Mouse (Mus musculus) brain, embryonic 18.5 days (tissue): Measurements from ENCODE around the gene Mfsd13b.
"Not testable (repeated sequence)": the region's sequence is repeated elsewhere in the genome, so short reads cannot be mapped to it uniquely, and the experiment has no call there.

Experiments used
- DNase-seq: peaks from one replicate; pipeline ENCODE4 v3.0.0-alpha.2; 2012; ENCODE audit warnings: low read depth, low spot score

Mfsd13b gene

DNA sequence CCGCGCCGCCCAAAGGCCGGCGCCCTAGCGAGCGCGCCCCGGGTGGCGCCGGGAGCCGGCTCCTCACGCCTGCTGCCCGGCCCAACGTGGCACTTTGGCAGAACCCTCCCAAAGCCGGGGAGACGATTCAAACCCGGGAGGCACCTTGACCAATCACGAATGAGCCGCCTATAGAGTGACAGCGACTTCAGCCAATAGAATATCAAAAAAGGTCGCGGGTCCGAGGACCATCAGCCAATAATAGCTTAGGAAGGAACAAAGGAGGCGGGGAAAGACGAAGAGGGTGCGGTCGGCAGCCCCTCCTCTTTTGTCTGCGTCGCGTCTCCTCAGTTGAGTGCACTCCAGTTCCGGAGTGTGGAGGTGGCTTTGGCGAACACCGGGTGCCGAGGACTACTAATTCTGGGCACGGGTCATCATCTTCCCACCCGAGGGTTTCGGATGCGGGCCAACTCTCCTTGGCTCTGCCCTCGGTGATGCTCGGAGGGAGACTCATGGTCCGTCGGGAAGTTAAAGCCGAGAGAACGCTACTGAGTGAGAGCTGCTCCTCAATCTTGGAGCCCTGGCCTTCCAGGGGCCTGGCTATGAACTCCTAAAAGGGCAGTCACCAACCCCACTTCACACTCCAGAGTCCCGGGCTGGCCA, at the start of gene Mfsd13b, which contains the start of gene Cdr2:
Gene Mfsd13b (plus strand): TSS at position 310 of the 642 bp plus-strand sequence.
Gene Cdr2 (minus strand): TSS at position 113 of the 642 bp plus-strand sequence.
- peak; percentile 94 for DNase-seq

- no peak for DNase-seq
These were observed 49.2 kb upstream of the Mfsd13b start for GRCm38 (mm10) chr7:120933110-120933509.

DNA sequence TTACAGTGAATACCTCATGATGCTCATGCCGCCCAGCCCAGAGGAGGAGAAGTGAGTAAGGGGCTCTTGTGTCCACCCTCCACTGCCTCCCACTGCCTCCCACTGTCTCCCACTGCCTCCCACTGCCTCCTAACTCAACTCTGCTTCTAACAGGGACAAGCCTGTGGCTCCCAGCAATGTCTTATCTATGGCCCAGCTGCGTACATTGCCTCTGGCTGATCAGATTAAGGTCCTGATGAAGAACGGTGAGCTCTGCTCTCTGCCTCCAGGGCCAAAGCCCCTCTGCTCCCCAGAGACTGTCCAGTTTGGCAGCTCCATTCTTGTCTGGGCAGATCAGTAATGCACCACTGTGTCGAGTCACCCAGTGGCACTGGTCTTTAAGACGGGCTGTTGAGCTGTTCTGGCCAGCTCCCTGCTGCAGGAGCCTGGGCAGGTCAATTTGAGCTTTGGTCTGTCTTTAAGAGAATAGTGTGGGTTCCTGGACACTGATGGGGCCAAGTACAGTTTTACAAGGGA, 48.6 kb upstream of the Mfsd13b start:
- no peak for DNase-seq

DNA sequence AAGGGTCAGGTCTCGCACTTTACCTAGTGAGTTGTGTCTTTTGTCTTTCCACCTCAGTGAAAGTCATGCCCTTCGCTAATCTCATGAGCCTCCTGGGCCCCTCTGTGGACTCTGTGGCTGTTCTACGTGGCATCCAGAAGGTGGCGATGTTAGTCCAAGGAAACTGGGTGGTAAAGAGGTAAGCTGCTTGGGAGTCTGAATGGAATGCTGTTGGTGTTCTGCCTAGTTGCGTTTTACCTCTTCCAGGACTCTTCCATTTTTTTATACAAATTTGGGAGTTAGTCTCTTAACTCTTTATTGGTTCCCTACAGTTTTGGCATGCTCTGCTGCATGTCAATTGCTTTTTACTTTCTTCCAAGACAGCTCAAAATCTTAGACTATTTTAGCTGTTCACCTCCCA, 47.6 kb upstream of the Mfsd13b start:
- peak; percentile 30 for DNase-seq

GRCm38 (mm10) chr7:120936522-120936921, 45.8 kb upstream of the Mfsd13b start:
- no peak for DNase-seq

GRCm38 (mm10) chr7:120938206-120938605, 44.1 kb upstream of the Mfsd13b start:
- no peak for DNase-seq

DNA sequence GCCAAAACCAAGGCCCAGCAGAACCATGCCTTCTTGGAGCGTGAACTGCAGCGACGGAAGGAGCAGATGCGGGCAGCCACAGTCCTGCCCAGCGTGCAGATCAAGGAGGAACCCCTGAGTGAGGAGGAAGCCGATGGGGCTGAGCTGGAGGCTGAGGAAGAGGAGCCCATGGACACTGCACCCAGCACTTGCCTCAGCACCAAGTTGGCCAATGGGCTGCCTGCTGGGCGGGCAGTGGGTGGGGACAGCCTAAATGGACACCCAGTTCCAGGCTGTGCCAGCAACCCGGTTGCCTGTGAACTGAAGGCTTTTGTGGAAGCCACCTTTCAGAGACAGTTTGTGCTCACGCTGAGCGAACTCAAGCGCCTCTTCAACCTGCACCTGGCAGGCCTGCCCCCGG, 42.0 kb upstream of the Mfsd13b start:
- no peak for DNase-seq

DNA sequence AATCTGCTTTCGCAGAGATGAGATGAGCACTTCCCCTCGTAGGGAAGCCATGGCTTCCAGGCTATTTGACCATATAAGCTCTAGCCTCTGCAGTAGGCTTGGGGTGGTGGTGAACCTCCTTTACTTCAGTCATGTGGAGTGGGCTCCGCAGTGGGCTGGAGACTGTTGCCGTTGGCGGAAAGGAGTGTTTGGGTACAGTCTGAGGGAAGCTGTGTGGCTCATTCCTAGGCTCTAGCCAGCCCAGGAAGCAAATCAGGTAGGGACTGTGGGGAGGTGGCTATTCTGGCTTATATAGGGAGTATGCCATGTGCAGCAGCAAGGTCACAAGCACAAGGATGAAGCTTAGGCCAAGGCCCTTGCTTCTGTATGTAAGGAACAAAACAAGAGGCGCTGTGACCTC, 41.1 kb upstream of the Mfsd13b start:
- no peak for DNase-seq

DNA sequence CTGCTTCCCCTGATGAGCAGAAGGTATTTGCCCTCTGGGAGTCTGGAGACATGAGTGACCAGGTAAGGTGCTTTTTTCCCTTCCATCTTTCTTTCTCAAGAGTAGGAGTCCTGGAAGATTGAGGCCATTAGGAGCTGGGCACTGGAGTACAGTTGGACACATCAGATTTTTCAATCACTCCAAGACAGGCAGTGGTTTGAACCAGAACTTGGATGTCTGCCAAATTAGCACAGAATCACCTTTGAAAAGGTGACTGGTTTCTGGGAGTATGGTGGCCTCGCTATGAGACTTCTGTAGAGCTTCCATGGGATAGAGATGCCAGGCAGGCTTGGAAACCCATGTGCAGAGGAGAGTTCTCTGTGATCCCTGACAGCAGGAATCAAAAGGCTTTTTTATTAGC, 39.8 kb upstream of the Mfsd13b start:
- DNase-seq: no peak

DNA sequence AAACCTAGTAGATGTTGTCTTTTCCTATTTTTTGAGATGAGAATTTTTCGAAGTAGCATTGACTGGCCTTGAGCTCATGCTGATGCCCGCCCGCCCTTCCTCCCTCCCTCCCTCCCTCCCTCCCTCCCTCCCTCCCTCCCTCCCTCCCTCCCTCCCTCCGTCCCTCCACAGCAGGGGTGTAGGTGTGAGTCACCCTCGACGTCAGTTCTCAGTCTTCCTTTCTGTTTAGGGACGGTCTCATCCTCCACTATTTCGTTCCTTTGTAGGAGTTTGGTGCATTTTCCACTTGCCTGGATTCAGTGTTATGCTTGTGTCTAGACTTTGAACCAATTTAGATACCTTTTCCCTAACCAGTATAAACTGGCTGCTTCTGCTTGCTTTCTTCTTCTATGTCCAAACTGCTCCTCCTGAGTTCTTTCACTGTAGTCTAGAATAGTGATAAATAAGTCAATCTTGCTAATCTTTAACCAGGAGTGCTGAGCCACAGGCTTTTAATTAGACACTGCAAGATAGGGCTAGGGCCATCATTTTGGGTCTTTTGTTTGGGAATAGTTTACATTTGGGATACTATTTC, 38.3 kb upstream of the Mfsd13b start:
- no peak for DNase-seq

- not testable (repeated sequence) for DNase-seq
These were observed 28.7 kb upstream of the Mfsd13b start for GRCm38 (mm10) chr7:120953591-120953990.

DNA sequence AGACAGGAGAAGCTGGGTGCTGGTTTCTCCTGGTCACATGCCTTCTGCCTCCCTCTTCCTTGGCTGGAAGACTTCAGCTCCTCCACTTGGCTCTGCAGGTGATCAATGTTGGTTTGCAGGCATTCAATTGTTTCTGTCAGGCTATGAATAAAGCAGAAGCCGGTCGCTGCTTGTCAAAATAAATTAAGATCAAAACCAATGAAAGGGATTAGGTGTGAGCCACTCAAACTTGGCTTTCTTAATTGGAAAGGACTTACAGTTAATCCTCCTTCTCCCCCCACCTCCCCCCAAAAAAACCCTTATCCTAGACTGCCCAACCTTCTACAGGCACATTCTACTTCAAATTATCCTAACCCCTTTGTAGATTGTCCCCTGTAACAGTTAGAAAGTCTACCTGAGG, 22.2 kb upstream of the Mfsd13b start:
- no peak for DNase-seq

DNA sequence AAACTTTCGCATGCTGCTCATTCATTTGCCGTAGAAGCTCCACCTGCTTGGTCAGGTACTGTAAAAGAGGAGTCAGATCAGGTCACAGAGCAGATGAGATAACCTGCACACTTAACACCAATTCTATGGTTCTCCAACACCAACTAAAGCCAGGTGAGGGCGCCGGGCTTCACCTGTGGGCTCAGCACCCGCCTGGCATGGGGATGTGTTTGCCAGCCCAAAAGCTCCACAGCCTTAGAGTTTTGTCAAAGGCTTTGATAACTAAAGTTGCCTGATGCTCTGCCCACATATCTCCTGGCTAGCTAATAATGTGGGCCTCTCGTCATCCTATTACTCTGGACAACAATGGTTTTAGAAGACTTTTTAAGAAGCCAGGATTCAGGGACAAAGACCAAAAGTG, 21.7 kb upstream of the Mfsd13b start:
- no peak for DNase-seq

DNA sequence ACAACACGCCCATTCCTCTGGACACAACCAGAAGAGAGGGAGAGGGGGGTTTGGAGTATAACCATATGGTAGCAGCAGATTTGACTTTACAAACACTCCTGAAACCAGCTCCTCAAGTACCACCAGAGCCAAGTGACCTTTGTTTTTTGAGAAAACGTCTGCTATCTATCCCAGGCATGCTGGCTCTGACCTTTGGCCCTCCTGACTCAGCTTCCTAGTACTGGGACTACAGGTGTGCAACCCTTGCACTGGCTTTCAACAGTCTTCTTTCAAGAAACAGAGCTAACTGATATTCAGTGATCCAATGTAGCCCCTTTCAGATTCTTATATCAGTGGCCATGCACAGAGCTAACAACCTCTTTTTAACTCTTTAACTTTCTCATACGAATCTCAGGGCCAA, 20.4 kb upstream of the Mfsd13b start:
- no peak for DNase-seq

DNA sequence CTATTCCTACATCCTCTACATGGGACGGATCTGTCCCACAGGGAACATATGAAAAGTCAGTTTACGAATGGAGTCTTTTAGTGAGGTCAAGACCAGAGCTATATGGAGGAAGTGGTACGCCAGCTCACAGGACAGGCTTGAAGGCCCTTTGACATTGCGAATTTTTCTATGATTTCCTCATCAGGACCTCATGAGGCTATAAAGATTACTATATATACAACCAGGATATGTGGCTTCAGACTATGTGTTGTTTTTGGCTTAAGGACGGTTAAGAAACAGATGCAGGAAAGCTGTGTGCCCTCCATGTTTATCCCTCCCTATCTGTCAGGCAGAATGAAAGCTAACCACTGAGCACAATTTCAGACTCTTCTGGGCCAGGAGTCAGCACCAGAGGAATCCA, 19.2 kb upstream of the Mfsd13b start:
- DNase-seq: no peak

GRCm38 (mm10) chr7:120969221-120969620, 13.1 kb upstream of the Mfsd13b start:
- no peak for DNase-seq

DNA sequence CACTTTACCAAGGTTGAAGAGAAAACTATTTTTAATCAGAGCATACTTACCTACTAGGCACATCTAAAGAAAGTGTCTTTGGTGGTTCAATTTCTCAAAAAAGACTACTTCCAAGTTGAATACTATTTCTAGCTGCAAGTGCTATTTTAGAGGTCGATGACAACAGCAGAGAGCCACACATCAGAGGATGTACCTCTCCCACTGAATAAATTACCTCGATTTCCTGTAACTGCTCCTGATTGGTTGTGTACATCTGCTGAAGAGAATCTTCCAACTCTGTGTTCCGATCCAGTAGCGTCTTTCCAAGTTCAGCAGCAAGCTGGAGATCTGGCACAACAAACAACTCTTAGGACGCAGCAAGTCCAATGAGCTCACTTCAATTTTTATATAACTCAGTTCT, 12.2 kb upstream of the Mfsd13b start:
- no peak for DNase-seq

DNA sequence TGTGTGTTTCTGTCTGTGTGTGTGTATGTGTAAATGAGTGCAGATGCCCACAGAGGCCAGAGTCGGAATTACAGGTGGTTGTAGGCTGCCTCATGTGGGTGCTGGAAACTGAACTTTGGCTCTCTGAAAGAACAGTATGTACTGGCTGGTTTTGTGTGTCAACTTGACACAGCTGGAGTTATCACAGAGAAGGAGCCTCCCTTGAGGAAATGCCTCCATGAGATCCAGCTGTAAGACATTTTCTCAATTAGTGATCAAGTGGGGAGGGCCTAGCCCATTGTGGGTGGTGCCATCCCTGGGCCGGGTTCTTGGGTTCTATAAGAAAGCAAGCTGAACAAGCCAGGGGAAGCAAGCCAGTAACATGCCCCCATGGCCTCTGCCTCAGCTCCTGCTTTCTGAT, 9.8 kb upstream of the Mfsd13b start:
- DNase-seq: not testable (repeated sequence)

GRCm38 (mm10) chr7:120974001-120974400, 8.3 kb upstream of the Mfsd13b start:
- DNase-seq: no peak

DNA sequence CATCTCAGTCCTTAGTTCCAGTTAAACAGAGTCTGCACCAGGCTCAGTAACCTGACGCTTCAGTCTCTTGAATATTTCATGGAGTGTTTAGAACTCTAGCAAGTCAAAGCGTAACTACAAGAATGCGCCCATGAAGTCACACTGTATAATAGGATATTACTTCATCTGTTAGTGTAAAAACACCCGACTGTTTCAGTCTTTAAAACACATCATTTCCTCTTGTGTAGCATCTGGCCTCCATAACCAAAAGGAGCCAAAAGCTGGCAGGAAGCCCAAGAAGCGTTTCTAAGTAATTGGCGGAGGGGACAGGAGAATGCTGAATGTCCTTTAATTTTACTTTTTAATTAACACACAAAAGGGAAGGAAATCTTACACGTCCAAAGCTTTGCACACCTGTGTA, 5.2 kb upstream of the Mfsd13b start:
- no peak for DNase-seq

DNA sequence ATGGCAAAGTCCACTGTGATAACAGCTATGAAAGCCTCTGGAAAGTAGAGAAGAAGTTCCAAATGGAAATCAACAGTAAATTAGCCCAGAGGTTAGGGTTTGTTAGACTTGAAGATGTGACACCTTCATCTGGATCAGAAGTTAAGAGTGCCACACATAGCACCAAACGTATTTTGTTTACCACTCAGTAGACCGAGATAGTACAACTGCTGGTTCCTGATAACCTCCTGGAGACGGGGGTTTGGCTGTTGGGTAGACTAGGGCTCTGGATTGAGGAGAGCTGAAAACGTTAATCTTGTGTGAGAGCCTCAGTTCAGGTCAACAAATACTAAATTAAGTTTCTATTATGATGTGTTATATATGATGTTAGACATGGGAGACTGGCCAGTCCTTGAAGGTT, 2.3 kb upstream of the Mfsd13b start:
- no peak for DNase-seq

GRCm38 (mm10) chr7:120980931-120981924, 1.1 kb upstream of the Mfsd13b start:
- no peak for DNase-seq
